Mouse (Mus musculus) small intestine, adult 2 months (tissue): ENCODE results near the gene Prss50.

Experiments
- CTCF ChIP-seq: fragments of 200-500 bp; IDR thresholded peaks from 2 replicates; pipeline ENCODE4 v1.5.1; 2012; ENCODE audit warnings: low read depth, mild to moderate bottlenecking, control low read depth, inconsistent platforms, low read length, moderate library complexity, mixed read lengths; ENCODE audit not compliant: insufficient replicate concordance, insufficient read length; ENCODE audit errors: extremely low read depth
- POLR2A ChIP-seq: fragments of 200-500 bp; IDR thresholded peaks from 2 replicates; pipeline ENCODE4 v1.6.1; 2012; ENCODE audit warnings: low read depth, mild to moderate bottlenecking, control low read depth, inconsistent platforms, low read length, moderate library complexity

DNA sequence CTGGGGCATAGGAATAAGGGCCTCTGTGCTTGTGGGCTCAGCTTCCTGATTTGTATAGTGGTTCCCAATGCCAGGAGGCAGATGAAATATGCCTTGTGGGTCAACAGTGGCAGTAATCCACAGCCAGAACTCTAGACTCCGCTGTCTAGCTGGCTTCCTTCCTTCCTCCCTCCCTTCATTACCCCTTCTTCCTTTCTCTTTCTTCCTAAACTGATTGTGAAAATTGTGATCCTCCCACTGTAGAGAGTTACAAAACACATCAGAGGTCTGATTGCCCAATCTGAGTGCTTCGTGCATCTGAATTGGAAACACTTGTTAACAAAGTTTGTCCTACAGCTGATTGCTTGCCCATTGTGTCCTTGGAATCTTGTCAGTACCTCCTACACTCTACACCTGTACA lies 16.3 kb upstream of the Prss50 start:
- TF ChIP-seq CTCF (no peak), POLR2A (no peak)
